Mouse (Mus musculus) kidney, postnatal 4 days (tissue): ENCODE results near the gene B230118H07Rik.

Experiments
- DNase-seq, 2 experiments: peaks; one replicate each; pipeline ENCODE4 v3.0.0; 2021; ENCODE audit warnings: mixed read lengths in 2 of 2

The B230118H07Rik gene

GRCm38 (mm10) chr2:101519928-101520327, 129.4 kb downstream of the B230118H07Rik start:
- no peak for DNase-seq
